Mouse (Mus musculus) frontal cortex, adult 2 months (tissue): ENCODE measurements at regions not wholly inside any gene's neighbourhood (a gene's known extent, or its start where the extent isn't known, plus 50 kb on each side); places are given as distances from the start of the nearest gene placed in this dataset.
A peak's percentile ranks its signal among the peaks of the same experiment; 100 is the strongest.

Source experiments
- DNase-seq, 2 experiments: peaks; one replicate each; pipeline ENCODE4 v3.0.0; 2022; ENCODE audit warnings: low spot score in 1 of 2; ENCODE audit errors: extremely low spot score in 1 of 2

- peak; percentile 90 for DNase-seq
Measured at GRCm38 (mm10) chr14:40308316-40308715, 584.8 kb downstream of the Sh2d4b start.

- DNase-seq = peak in 1 of 2 experiments; percentile 3
Measured at GRCm38 (mm10) chr14:40279194-40279593, 613.9 kb downstream of the Sh2d4b start.

GRCm38 (mm10) chr14:40275331-40275730 lies 617.7 kb downstream of the Sh2d4b start:
- peak; percentile 9 to 55 for DNase-seq

- DNase-seq = no peak
Measured at GRCm38 (mm10) chr14:40261646-40262045, 631.4 kb downstream of the Sh2d4b start.

- no peak for DNase-seq
Measured at GRCm38 (mm10) chr14:40232084-40232483, 661.0 kb downstream of the Sh2d4b start.

- no peak for DNase-seq
Measured at GRCm38 (mm10) chr14:40224331-40224730, 668.7 kb downstream of the Sh2d4b start.
